Mouse (Mus musculus): ENCODE measurements around the gene Utf1. TPM values are rescaled to one million over a fixed set of nuclear protein-coding genes. Genes with fewer than 3 reads are reported as not detected.
A peak's percentile ranks its signal among the peaks of the same experiment; 100 is the strongest.

Gene Utf1
- polyA plus RNA-seq, 1 experiment from 2014 or later: not detected

GRCm38 (mm10) chr7:139910204-139910835 lies 33.3 kb upstream of the Utf1 start:
- DNase-seq (ENCODE audit: low spot score): no peak
- no peaks in the 10 kb centered on the region for H3K9me3 ChIP-seq (replicated peaks; ENCODE audit: low read length)
- no peak overlapping the region for H3K9ac ChIP-seq (ENCODE audit: low read depth, low read length)
- ATAC-seq (replicated peaks; ENCODE audit: low FRiP score, low read depth): no peak
- no peak overlapping the region for H3K27ac ChIP-seq
- TF ChIP-seq CTCF (IDR thresholded peaks at IDR 0.05; ENCODE audit: low read depth): no peak
- 0 out of 2 replicates have a peak, but pooled peaks cover 6% of the 10 kb centered on the region for H3K4me1 ChIP-seq (replicated peaks; ENCODE audit: insufficient read depth, low read length)
- WGBS: 41% methylated on average over 11 of the region's 11 CpGs
- H3K27me3 ChIP-seq (ENCODE audit: insufficient read depth, low read length): peaks cover 5% of the 10 kb centered on the region; the same call in 1 of the 2 replicates
- no peak overlapping the region for H3K4me3 ChIP-seq (replicated peaks; ENCODE audit: low read depth, low read length)
- no peaks in the 10 kb centered on the region for H3K36me3 ChIP-seq (ENCODE audit: insufficient read depth, low read length)
- no peak overlapping the region for H3K4me2 ChIP-seq (ENCODE audit: low read length)

DNA sequence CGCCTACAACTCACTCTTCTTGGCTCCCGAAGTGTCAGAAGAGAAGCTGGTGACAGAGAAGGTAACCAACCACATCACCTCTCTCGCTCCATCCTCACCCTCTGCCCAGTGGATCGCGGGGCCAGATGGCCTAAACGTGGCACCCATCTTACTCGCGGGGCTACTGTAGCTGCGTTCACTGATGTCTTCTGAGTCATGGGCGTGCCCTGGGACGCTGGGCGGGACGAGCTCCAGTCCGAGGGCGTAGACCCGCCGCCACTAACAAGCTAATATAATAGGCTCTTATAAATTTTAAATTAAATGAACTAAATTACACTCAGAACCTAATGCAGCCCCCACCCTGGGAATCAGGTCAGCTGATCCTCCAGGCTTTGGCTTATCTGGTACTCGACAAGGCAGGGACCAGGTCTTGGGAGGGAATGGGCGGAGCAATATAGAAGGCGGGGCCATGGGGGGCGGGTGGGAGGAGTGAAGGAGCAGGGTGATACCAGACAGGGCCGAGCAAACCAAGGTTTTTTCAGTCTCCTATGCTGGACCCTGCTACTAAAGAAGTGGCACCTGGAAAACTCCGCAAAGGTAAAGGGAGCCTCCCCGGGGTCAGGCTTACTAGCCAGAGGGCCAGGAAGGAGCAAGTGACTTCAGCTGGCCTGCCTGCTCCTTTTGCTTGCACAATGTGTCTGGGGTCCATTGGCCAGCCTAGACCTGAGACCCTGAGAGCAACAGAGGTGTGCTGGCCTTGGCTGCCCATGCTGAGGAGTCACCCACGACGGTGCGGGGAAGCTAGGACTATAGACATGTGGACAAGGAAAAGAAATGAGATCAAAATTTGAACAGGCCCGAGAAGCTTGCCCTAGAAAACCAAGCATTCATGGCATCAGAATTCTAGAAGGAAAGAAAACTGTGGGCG lies 29.2 kb upstream of the Utf1 start:
- H3K9ac ChIP-seq (ENCODE audit: low read depth, low read length): 0 out of 2 replicates have a peak overlapping the region, but pooled peaks have one; percentile 0
- TF ChIP-seq CTCF (IDR thresholded peaks at IDR 0.05; ENCODE audit: low read depth): no peak
- WGBS: 12% methylated on average over 29 of the region's 29 CpGs
- no peaks in the 10 kb centered on the region for H3K36me3 ChIP-seq (ENCODE audit: insufficient read depth, low read length)
- no peak overlapping the region for H3K27ac ChIP-seq
- H3K9me3 ChIP-seq (replicated peaks; ENCODE audit: low read length): no peaks in the 10 kb centered on the region
- peak overlapping the region; percentile 32 for H3K4me3 ChIP-seq (replicated peaks; ENCODE audit: low read depth, low read length)
- H3K4me2 ChIP-seq (ENCODE audit: low read length): peak overlapping the region; percentile 59
- ATAC-seq (replicated peaks; ENCODE audit: low FRiP score, low read depth) (peak; percentile 60), DNase-seq (ENCODE audit: low spot score) (peak; percentile 52)
- H3K4me1 ChIP-seq (replicated peaks; ENCODE audit: insufficient read depth, low read length): 0 out of 2 replicates have a peak, but pooled peaks cover 6% of the 10 kb centered on the region
- peaks cover 5% of the 10 kb centered on the region; the same call in 1 of the 2 replicates for H3K27me3 ChIP-seq (ENCODE audit: insufficient read depth, low read length)

- DNase-seq (ENCODE audit: low spot score) (peak; percentile 57), ATAC-seq (replicated peaks; ENCODE audit: low FRiP score, low read depth) (no peak)
- H3K9ac ChIP-seq (ENCODE audit: low read depth, low read length): no peak overlapping the region
- no peak overlapping the region for H3K4me3 ChIP-seq (replicated peaks; ENCODE audit: low read depth, low read length)
- H3K36me3 ChIP-seq (ENCODE audit: insufficient read depth, low read length): no peaks in the 10 kb centered on the region
- WGBS: 4% methylated on average over 14 of the region's 14 CpGs
- H3K27me3 ChIP-seq (ENCODE audit: insufficient read depth, low read length): peaks cover 5% of the 10 kb centered on the region; the same call in 1 of the 2 replicates
- 0 out of 2 replicates have a peak, but pooled peaks cover under 1% of the 10 kb centered on the region for H3K4me1 ChIP-seq (replicated peaks; ENCODE audit: insufficient read depth, low read length)
- H3K9me3 ChIP-seq (replicated peaks; ENCODE audit: low read length): no peaks in the 10 kb centered on the region
- H3K27ac ChIP-seq: no peak overlapping the region
- no peak for TF ChIP-seq CTCF (IDR thresholded peaks at IDR 0.05; ENCODE audit: low read depth)
- peak overlapping the region; percentile 4; the same call in 1 of the 2 replicates for H3K4me2 ChIP-seq (ENCODE audit: low read length)
These were observed 27.8 kb upstream of the Utf1 start for GRCm38 (mm10) chr7:139915646-139916257.

DNA sequence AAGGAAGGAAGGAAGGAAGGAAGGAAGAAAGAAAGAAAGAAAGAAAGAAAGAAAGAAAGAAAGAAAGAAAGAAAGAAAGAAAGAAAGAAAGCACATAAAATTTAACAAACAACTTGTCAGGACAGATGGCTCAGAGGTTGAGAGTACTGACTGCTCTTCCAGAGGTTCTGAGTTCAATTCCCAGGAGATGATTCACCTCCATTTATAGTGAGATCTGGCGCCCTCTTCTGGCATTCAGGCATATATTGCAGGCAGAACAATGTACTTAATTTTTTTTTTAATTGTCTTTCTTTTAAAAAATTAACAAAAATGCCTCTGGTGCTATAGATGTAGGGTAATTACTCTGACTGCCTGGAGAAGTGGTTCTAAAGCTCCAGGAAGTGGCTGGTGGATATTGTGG lies 27.2 kb upstream of the Utf1 start:
- H3K4me3 ChIP-seq (replicated peaks; ENCODE audit: low read depth, low read length): no peak overlapping the region
- ATAC-seq (replicated peaks; ENCODE audit: low FRiP score, low read depth) (no peak), DNase-seq (ENCODE audit: low spot score) (peak; percentile 18)
- H3K27me3 ChIP-seq (ENCODE audit: insufficient read depth, low read length): peaks cover 5% of the 10 kb centered on the region; the same call in 1 of the 2 replicates
- H3K9me3 ChIP-seq (replicated peaks; ENCODE audit: low read length): no peaks in the 10 kb centered on the region
- H3K4me1 ChIP-seq (replicated peaks; ENCODE audit: insufficient read depth, low read length): no peaks in the 10 kb centered on the region
- H3K4me2 ChIP-seq (ENCODE audit: low read length): no peak overlapping the region
- H3K27ac ChIP-seq: no peak overlapping the region
- TF ChIP-seq CTCF (IDR thresholded peaks at IDR 0.05; ENCODE audit: low read depth): peak; percentile 56
- WGBS: 0% methylated on average over 1 of the region's 1 CpGs
- no peaks in the 10 kb centered on the region for H3K36me3 ChIP-seq (ENCODE audit: insufficient read depth, low read length)
- H3K9ac ChIP-seq (ENCODE audit: low read depth, low read length): no peak overlapping the region

DNA sequence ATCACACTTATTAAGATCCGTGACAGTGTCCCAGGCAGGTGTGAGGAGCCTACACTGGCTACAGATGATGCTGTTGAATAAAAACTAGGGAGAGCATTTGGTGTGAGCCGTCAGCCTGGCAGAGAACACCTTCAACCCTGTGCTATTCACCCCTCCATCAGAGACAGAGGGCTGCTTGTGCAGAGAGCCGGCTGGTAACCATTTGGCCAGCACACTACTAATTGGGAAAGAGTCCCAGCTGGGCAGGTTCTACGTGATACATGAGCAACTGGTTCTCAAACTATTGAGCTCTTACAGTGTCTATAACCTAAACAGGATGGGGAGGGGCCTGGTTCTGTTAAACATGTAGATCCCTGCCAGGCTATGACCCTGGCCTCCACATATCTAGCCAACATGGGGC lies 25.3 kb upstream of the Utf1 start:
- H3K4me1 ChIP-seq (replicated peaks; ENCODE audit: insufficient read depth, low read length): no peaks in the 10 kb centered on the region
- DNase-seq (ENCODE audit: low spot score): no peak
- H3K4me2 ChIP-seq (ENCODE audit: low read length): no peak overlapping the region
- peaks cover 5% of the 10 kb centered on the region; the same call in 1 of the 2 replicates for H3K27me3 ChIP-seq (ENCODE audit: insufficient read depth, low read length)
- H3K9ac ChIP-seq (ENCODE audit: low read depth, low read length): no peak overlapping the region
- WGBS: 64% methylated on average over 4 of the region's 4 CpGs
- H3K4me3 ChIP-seq (replicated peaks; ENCODE audit: low read depth, low read length): no peak overlapping the region
- no peak for TF ChIP-seq CTCF (IDR thresholded peaks at IDR 0.05; ENCODE audit: low read depth)
- H3K9me3 ChIP-seq (replicated peaks; ENCODE audit: low read length): no peaks in the 10 kb centered on the region
- no peaks in the 10 kb centered on the region for H3K36me3 ChIP-seq (ENCODE audit: insufficient read depth, low read length)
- H3K27ac ChIP-seq: no peak overlapping the region
- ATAC-seq (replicated peaks; ENCODE audit: low FRiP score, low read depth): no peak

- ATAC-seq (replicated peaks; ENCODE audit: low FRiP score, low read depth): 0 out of 2 replicates have a peak, but pooled peaks have one; percentile 29
These were observed 12.9 kb upstream of the Utf1 start for GRCm38 (mm10) chr7:139930732-139931131.

More at GRCm38 (mm10) chr7:139930732-139931131, 12.9 kb upstream of the Utf1 start:
- no peaks in the 10 kb centered on the region for H3K27me3 ChIP-seq (ENCODE audit: insufficient read depth, low read length)
- TF ChIP-seq CTCF (IDR thresholded peaks at IDR 0.05; ENCODE audit: low read depth): peak; percentile 83
- WGBS: 15% methylated on average over 11 of the region's 11 CpGs
- no peak overlapping the region for H3K4me2 ChIP-seq (ENCODE audit: low read length)
- DNase-seq (ENCODE audit: low spot score): peak; percentile 67
- H3K9me3 ChIP-seq (replicated peaks; ENCODE audit: low read length): no peaks in the 10 kb centered on the region
- H3K36me3 ChIP-seq (ENCODE audit: insufficient read depth, low read length): no peaks in the 10 kb centered on the region
- H3K4me3 ChIP-seq (replicated peaks; ENCODE audit: low read depth, low read length): no peak overlapping the region
- H3K4me1 ChIP-seq (replicated peaks; ENCODE audit: insufficient read depth, low read length): no peaks in the 10 kb centered on the region
- no peak overlapping the region for H3K9ac ChIP-seq (ENCODE audit: low read depth, low read length)
- H3K27ac ChIP-seq: no peak overlapping the region
